Mouse (Mus musculus): ENCODE measurements around the gene Gm9913.

Gm9913 gene

DNA sequence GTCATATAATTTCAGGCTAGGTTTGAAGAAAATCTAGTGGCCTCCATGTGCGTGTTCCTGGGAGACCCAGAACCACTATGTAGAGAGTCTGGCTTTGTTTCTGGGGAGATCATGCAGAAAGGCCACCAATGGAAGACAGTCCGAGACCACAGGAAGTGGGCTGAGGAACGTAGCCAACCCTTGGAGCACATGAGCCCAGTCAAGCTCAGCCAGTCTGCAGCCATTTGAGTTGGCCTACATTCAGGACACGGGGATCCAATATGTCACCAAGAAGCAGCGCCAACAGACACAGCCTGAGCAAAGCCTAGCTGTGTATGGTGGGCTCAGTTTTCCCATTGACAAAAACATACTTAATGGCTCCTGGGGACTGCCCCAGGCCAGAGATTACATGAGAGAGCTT, 8.2 kb upstream of the Gm9913 start:
- DNase-seq (ENCODE audit: low spot score in 2 of 2), result no peak

DNA sequence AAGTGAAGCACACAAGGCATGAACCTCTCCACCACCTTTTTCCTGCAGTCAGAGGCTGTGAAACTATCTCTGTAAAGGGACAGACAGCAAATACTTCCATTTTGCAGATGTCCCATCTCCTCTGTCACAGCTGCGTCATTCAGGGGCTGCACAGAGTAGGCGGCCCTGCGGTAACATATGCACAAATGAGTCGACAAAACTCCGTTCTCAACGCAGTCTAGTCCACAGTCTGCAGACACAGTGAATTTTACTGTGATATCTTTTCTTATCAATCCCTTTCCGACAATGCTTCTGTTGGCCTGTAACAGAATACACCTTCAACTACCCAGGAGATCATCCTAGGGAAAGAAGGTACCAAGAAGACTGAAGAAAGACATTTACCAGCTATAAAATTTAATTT, 6.7 kb upstream of the Gm9913 start:
- DNase-seq (ENCODE audit: low spot score in 2 of 2), result no peak

DNA sequence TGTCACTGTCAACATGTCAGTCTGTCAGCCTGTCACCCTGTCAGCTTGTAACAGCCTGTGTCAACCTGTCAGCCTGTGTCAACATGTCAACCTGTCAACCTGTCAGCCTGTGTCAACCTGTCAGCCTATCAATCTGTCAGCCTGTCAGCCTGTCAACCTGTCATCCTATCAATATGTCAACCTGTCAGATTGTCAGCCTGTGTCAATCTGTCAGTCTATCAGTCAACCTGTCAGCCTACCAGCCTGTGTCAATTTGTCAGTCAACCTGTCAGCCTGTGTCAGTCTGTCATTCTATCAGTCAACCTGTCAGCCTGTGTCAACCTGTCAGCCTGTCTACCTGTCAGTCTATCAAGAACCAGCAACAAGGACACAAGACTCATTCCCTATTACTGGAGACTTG, 3.4 kb upstream of the Gm9913 start:
- no peak for DNase-seq (ENCODE audit: low spot score in 2 of 2)

DNA sequence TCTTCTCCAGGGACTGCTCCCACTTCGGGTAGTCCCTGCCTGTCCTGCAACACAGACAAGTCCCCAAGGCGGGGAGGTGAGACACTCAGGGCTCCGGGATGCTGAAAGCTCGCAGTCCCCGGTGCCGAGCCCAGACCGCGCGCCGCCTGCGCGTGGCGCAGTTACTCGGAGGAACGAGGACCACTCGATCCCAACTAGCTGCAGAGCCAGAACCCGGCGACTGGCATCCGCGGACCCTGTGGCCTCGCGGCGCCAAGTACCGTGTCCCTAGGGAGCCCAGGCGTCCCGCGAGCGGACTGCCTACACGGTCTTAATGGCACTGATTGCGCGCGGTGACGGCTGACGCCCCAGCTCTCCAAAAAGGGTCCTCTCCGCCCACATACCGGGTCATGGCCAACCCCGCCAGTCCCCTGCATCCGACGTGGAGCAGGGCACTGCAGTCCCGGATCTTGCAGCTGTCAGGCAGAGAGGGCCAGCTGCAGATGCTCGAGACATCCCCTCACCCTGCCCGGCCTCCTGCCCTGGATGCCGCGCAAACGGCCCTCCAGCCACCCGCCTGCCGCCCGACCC, 942 bp downstream of the Gm9913 start:
- DNase-seq (ENCODE audit: low spot score in 2 of 2), result peak in 1 of 2 experiments; percentile 28

DNA sequence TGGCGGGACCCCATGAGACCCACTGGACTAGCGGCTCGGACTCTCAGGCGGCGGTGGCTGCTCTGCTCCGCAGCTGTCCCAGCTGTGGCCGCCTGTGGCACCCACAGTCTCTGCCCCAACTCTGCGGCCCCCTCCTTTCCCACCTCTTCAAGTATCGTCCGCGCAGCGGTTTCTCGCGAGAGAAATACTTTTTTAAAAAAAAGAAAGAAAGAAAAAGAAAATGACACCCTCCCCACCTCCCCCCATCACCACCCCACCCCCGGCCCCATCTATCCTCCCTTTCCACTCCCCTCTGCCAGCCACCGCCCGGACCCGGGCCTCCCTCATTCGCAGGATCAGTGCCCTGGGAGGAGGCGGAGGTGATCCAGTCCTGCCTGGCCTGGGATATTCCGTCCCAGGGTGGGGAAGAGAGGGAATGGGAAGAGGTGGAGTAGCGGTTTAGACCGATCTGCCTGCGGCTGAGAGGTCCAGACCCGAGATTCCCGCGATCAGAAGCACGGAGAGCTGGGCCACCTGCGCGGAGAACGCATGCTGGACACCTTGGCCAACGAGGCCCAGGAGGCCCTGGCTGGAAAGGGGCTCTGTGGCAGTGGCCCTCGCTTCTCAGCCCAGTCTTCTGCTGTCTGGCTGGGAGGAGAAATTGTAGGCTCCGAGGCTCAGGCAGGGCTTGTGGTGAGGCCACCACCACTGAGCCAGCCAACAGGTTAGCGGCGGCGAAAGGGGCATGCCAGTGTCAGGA, 1.6 kb downstream of the Gm9913 start:
- DNase-seq (ENCODE audit: low spot score in 2 of 2), result peak in 1 of 2 experiments; percentile 49

DNA sequence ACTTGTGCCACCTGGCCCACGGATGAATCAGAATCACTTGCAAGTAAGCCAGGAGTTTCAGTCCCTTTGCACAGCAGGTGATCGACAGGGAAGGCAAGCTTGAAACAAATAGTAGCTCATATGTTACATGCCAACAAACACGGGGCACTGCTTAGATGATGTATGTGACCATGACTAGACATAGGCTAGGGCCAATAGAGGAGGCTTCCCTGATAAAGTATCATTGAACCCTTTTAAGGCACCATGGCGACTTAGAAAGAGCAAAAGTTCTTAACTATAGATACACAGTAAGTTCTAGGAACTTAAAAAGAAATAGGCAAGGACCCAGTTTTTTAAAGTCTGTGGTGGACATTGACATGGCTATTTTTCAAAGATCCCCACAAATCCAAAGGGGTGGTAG, 3.0 kb downstream of the Gm9913 start, which contains the start of gene Fbn1:
Gene Fbn1, minus strand, starts transcription at position 101 of the 400 bp plus-strand sequence.
- DNase-seq (ENCODE audit: low spot score in 2 of 2), result no peak

DNA sequence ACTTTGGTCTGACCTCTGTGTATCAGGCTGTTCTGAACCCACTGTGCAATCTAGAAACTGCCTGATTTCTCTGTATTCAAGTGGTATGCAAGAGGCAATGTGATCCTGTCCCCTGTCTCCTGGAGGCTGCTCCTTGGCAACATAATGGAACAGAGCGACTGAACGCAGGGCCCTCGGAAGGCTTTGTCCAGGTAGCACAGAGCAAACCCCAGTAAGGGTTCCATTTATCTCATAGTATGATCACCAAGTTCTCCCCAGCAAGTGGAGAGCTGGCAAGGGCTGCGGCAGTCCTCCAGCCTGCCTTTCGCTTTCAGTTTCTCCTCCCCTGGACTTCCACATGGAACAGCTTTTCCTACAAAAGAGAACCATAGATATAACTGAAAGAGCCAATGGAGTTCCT, 3.5 kb downstream of the Gm9913 start:
- DNase-seq (ENCODE audit: low spot score in 2 of 2), result no peak

DNA sequence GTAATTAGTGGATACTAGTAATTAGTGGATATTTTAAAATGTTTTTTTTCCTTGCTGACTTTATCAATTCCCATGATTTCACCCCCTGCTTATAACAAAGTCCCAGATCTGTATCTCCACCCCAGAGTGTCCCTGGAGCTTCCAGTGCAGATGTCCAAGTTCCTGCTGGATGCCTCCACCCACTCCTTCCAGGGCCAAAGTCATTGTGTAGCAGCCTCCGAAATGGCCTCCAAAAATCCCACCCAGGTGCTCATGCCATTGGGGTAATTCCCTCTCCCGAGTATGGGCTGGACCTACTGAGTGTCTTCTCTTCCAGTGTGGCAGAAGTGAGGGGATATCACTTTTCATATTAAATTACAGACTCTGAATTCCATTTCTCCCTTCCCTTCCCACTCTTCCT, 5.9 kb downstream of the Gm9913 start:
- no peak for DNase-seq (ENCODE audit: low spot score in 2 of 2)

DNA sequence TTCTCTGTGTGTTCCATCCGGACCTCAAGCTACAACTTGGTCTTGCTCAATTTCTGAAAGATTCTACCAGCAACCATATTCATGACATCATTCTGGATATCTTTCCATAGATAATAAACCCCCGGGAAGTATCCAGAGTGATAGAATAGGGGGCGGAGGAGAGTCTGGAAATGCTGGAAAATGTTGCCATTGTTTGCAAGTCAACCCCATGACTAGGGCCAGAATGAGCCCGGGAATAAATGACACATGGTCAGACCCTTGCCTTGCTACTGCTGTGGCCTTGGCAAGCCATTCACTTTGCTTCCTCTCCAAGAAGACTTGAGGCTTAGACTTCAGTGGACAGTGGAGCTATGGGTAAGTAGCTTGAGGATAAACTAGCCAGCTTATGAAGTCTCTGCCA, 7.0 kb downstream of the Gm9913 start:
- no peak for DNase-seq (ENCODE audit: low spot score in 2 of 2)

DNA sequence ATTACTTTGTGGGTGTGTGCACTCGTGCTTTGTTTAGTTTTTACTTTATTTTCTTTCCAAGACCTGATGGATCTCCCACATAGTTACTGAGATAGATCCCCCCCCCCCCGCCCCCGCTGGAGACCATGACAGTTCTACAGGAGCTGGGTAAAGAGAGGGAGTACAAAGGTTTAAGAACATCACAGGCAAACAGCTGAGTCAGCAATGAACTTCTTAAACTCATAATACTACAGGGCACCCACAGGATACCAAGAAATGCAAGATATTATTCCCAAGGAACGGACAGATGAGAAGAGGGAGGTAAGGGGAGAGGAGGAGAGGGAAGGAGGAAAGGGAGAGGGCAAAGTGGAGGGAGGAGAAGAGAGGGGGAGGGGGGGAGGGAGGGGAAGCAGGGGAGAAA, 7.7 kb downstream of the Gm9913 start:
- DNase-seq (ENCODE audit: low spot score in 2 of 2), result no peak

DNA sequence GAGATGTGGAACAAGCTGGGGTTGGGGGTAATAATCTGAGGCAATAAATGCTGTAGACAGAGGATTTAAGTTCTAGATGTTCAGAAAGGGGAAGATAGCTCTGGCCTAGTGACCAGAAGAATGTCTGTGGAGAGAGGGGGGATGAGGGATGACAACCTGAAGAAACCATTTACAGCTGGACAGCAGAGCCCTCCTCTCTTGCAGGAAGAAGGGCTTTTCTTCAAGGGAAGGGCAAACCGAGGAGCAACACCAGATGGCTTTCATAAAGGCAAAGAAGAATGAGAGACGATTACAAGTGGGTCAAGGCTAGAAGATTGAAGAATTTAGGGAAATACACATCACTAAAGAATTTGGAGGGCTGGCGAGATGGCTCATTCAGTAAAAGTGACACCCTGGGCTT, 9.5 kb downstream of the Gm9913 start:
- no peak for DNase-seq (ENCODE audit: low spot score in 2 of 2)

DNA sequence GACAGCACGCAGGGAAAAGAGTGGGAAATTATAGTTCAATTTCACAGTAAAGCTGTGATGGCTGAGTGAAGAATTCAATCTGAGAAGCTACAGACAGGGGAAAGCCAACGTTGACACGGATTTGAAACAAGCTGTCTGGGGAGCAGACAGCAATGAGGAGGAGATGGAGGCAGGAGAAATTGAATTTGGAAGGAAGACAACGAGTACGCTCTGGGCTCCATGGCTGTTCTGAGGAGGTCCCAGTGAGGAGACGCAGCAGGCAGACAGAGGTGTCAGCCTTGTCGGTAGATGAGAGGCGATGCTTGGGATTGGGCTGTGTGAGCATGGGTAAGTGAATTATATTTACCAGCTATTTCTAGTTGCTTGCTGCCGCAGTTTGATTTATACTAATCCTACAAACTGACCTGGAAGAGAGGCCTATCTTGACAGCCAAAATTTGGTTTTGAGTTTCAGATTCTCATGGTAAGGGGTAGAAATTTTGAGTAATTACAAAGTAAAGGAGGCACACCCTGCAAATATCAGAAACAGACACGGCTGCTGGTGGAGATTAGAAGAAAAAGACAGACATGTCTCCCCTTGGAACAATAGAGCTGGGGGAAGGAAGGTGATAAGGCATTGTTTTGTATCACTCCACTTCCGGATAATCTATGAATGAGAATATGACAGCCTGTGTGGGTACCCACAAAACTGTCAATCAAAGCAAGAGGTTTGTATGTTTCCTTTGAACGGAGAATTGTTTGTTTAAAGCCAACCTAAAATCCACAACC, 10.6 kb downstream of the Gm9913 start:
- no peak for DNase-seq (ENCODE audit: low spot score in 2 of 2)

DNA sequence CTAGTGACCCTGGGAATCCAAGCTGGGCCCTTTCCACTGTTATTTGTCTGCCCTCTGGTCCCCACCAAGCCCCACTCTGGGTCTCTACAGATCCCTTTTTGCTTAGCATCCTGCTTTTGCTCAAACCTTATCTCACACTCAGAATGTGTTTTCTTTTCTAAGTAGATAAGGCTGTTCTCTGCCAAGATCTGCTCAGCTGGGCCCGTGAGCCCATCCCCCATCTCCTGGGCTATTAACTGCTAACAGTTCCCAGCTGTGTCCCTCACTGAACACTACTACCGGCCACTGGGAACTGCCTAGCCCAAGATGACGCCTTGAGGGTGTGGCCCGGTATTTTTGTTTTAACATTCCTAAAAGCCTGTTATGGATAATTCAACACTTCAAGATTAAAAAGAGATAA, 11.7 kb downstream of the Gm9913 start:
- DNase-seq (ENCODE audit: low spot score in 2 of 2), result peak in 1 of 2 experiments; percentile 36

DNA sequence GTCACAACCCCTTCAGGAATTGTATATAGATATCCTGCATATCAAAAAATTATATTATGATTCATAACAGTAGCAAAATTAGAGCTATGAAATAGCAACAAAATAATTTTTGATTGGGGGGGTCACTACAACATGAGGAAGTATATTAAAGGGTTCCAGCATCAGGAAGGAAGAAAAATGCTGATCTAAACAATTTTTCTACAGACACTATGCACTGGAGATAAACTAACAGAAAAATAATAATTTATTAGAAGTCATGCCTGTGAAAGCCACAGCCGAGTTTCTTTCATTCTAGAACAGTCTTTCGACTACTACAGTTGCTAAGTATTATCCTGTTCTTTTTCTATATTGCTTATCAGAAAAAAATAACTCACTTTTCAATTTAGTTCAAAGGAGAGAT, 20.6 kb downstream of the Gm9913 start:
- no peak for DNase-seq (ENCODE audit: low spot score in 2 of 2)

DNA sequence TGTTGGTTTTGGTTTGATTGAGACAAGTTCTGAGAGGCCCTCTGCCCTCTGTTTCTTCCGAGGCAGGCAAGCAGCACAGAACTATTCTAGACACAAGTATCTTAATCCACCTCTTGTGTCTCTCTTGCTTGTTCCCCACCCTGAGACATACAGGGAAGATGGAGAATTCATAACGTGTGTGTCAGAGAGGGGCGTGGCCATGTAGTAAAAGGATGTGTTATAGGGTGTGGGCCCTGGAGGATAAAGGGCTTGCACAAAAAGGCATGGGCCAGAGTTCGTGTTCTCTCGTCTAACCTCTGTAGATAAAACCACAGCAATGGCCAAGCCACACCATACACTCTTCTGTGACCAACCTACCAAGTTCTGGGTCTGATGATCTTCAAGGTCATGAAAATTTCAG, 21.7 kb downstream of the Gm9913 start:
- no peak for DNase-seq (ENCODE audit: low spot score in 2 of 2)

DNA sequence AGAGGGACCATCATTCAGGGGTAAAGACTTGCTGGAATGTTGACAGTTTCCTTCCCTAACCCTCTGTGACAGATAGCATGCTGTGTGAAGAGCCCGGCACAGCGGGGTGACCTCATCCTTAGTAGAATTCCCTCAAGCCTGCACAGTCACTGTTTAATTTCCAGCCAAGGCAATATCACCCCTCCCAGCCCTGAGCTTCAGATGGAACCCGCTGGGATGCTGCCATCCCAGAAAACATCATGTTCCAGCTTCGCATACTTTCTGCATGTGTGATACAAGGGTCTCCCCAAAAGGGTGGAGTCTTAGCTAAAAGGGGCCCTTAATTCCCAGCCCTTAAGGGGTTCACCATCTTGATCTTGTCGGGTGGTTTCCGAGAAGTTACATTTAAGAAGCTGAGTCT, 25.8 kb downstream of the Gm9913 start:
- DNase-seq (ENCODE audit: low spot score in 2 of 2), result no peak

DNA sequence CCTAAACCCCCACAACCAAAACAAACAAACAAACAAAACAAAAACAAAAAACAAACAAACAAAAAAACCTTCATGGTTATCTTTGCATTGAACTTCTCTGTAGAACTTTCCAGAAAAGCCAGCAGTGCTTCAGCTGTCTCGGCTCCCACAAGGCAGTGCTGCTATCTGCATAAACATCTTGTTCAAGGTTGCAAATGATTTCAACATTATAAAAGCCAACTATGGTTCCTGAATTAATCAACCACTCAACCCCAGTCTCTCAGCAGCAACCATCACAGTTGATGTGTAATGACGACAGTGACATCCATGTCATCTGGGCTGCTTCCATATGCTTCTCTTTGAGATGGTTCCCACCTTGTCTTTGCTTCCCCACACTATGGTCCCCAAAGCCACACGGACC, 34.8 kb downstream of the Gm9913 start:
- no peak for DNase-seq (ENCODE audit: low spot score in 2 of 2)

DNA sequence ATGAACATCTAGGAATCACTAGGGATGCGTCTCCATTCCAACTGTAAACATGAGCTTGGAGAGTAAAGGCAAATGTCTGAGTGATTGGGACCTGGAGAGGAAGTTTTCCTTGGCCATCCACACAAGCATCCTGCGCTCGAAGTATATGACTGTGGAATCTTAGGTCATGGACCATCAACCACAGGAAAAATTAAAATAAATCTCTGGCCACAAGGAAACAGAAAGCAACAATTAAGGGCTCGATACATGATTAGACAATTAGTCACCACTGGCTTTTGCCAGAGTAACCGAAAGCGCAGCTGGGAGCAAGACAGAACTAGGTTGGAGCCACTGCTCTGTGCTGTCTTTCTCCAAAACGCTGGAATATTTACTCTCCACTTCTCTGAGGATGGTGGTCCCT, 35.7 kb downstream of the Gm9913 start:
- DNase-seq (ENCODE audit: low spot score in 2 of 2), result no peak

DNA sequence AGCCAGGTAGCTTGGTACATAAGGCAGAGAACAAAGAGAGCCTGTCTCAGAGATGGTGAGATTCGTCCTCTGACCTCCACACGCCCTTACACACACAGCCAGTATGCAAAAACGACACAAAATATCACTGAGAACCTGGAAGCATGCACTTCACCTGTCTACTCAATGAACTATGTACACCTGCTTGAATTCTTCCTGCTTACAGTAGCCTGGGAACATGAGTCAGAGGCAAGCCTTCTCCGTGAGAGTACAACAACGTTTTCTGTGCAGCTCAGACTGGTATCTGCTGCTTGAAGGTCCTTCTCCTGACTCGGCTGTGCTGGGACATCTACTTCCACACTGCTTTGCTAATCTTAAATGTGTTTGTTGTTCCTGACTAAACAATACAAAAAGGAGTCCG, 36.6 kb downstream of the Gm9913 start:
- DNase-seq (ENCODE audit: low spot score in 2 of 2), result no peak

DNA sequence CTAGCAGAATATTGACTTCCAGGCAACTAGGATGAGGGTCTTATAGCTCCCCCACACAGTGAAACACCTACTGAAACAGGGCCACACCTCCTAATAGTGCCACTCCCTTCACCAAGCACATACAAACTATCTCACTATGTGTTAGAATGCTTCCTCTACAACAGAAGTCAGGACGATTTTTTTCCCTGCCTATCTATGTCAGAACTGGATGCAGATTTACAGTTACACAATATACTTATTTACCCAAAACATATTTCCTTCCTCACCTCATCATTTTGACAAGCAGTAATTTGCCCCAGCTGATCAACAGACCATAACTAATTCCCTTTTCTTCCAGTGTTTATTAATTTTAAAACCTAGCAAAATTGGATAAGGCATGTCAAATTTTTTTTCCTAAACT, 38.8 kb downstream of the Gm9913 start:
- DNase-seq (ENCODE audit: low spot score in 2 of 2), result no peak

DNA sequence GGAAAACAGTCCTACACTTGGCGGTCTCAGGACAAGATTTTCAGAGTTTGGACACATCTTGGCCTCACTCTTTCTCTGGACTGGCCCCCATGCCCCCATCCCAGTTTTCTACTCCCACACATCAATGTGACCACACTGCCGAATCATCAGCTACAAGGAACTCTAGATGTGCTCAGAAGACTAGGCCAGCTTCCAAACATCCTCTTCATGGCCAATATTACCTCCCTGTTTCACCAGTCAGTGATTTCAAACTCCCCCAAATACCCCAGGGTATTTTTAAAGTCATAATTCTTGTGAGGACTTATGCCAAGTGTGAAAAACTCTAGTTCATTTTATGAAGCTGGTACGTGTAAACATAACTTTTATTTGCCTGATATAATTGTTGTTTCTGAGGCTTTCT, 40.1 kb downstream of the Gm9913 start:
- DNase-seq (ENCODE audit: low spot score in 2 of 2), result no peak

DNA sequence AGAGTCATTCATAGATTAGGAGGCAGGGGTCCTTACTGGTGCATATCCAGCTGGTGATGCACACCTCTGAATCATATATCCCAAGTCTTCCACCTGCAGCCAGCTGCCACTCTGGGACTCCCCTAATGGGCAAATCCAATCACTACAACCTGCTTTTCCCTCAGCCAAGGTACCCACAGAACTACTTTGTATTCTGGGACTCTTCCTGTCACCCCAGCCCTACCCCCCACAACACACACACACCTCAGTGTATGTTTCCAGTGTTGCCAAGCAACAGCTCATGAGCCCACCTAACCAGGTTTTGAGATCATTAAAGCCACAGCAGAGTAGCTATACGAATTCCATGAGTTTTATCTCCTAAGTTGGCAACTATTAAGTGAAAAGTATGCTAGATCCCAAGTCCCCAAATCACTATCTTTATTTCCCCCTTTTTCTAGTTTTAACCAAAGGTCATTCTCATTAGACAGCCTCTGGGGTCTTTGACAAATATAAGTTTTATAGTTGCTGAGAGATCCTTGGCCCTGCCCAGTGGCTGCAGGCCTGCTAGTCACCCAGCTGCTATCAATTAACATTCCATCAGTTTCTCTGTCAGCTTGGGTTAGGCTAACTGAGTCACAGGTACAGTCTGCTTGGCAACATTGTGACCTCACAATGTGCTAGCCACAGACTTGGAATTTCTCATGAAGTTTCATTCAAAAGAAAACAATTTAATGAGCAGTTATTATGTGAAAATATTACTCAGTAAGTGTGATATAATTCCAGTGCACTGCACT, 44.1 kb downstream of the Gm9913 start:
- no peak for DNase-seq (ENCODE audit: low spot score in 2 of 2)
